Mouse (Mus musculus) small intestine, adult 2 months (tissue): ENCODE results near the gene Tmem136.

Source experiments
- CTCF ChIP-seq: fragments of 200-500 bp; IDR thresholded peaks from 2 replicates; pipeline ENCODE4 v1.5.1; 2012; ENCODE audit warnings: low read depth, mild to moderate bottlenecking, control low read depth, inconsistent platforms, low read length, moderate library complexity, mixed read lengths; ENCODE audit not compliant: insufficient replicate concordance, insufficient read length; ENCODE audit errors: extremely low read depth
- POLR2A ChIP-seq: fragments of 200-500 bp; IDR thresholded peaks from 2 replicates; pipeline ENCODE4 v1.6.1; 2012; ENCODE audit warnings: low read depth, mild to moderate bottlenecking, control low read depth, inconsistent platforms, low read length, moderate library complexity

DNA sequence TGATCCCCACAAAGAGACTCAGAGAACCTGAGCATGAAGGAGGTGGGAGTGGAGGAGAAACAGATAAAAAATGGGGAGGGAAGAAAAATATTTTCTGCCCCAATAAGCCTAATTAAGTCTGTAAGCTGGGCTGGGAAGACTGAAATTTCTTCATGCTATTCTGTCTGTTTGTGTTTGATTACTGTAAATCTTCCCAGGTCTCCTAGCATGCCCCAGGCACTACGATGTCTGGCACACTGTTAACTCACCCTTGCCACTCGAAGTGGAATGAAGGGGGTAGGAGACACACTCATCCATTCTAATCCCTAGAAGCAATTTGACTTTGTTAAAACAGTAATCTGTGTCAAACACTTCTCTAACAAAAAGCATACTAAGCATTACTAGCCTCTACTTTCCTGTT is 44.6 kb downstream of the Tmem136 start:
- TF ChIP-seq CTCF = no peak
- TF ChIP-seq POLR2A = no peak
